Mouse (Mus musculus): Measurements from ENCODE around the gene Tcf20. TPM values are rescaled to one million over a fixed set of nuclear protein-coding genes. Genes with fewer than 3 reads are reported as not detected.
A peak's percentile ranks its signal among the peaks of the same experiment; 100 is the strongest.

Gene Tcf20
- total and polyA plus RNA-seq, 3 experiments = 27.0 to 47.2 (median 29.0) TPM

GRCm38 (mm10) chr15:82898740-82899675 is 88.7 kb downstream of the Tcf20 start:
- dilution Hi-C loops (cut with MboI; ENCODE audit: extremely low pct_ligation_motif_present, extremely low pct_unique_long_range_greater_than_20kb, low sequenced_read_pairs) = no loop called here
- peak overlapping the region; percentile 81 to 100 (median 97) for H3K4me3 ChIP-seq (replicated peaks in 1 of 3; ENCODE audit: low read depth in 2 of 3, low read length in 2 of 3, poor library complexity in 1 of 3)
- H3K4me1 ChIP-seq (ENCODE audit: control insufficient read depth in 1 of 2, insufficient read depth in 2 of 2) = peaks cover 5 to 72% of the 10 kb centered on the region in 2 experiments
- H3K4me2 ChIP-seq (ENCODE audit: insufficient read depth, low read depth, poor library complexity, severe bottlenecking) = peak overlapping the region; percentile 97
- peaks cover 39% of the 10 kb centered on the region for H3K79me2 ChIP-seq (replicated peaks; ENCODE audit: control insufficient read depth, extremely low read depth, insufficient read depth, poor library complexity, severe bottlenecking)
- no peaks in the 10 kb centered on the region for H3K27me3 ChIP-seq (replicated peaks)
- TF ChIP-seq USF2 (conservative IDR thresholded peaks at IDR 0.05; ENCODE audit: low read depth, low read length) (no peak), KAT2A (IDR thresholded peaks at IDR 0.05; ENCODE audit: insufficient replicate concordance, low read length) (no peak), SMC3 (IDR thresholded peaks at IDR 0.05; ENCODE audit: low read depth, low read length) (no peak), ZC3H11A (IDR thresholded peaks at IDR 0.05; ENCODE audit: low read depth, low read length) (no peak), NELFE (IDR thresholded peaks at IDR 0.05; ENCODE audit: low read depth, low read length) (no peak; the same call in 1 of the 2 replicates), NRF1 (IDR thresholded peaks at IDR 0.05; ENCODE audit: low read depth, low read length) (no peak), PAX5 (IDR thresholded peaks at IDR 0.05; ENCODE audit: low read length) (no peak), MEF2A (IDR thresholded peaks at IDR 0.05; ENCODE audit: borderline replicate concordance, low read depth, low read length) (no peak), SIN3A (IDR thresholded peaks at IDR 0.05; ENCODE audit: low read length) (0 out of 2 replicates have a peak, but pooled peaks have one; percentile 42), EP300 (IDR thresholded peaks at IDR 0.05; ENCODE audit: low read length) (no peak), RCOR1 (conservative IDR thresholded peaks at IDR 0.05; ENCODE audit: low read depth, low read length) (no peak), MAFK (IDR thresholded peaks at IDR 0.05; ENCODE audit: insufficient replicate concordance, low read length) (no peak), CHD2 (IDR thresholded peaks at IDR 0.05; ENCODE audit: low read length) (peak; percentile 37; the same call in 1 of the 2 replicates), MAX (IDR thresholded peaks at IDR 0.05; ENCODE audit: low read length) (peak; percentile 66), MYC (IDR thresholded peaks at IDR 0.05; ENCODE audit: low read depth, low read length) (no peak; the same call in 1 of the 2 replicates), MAZ (IDR thresholded peaks at IDR 0.05; ENCODE audit: low read depth, low read length) (no peak), JUN (IDR thresholded peaks at IDR 0.05; ENCODE audit: insufficient read depth, low read depth, low read length) (no peak), RAD21 (IDR thresholded peaks at IDR 0.05; ENCODE audit: low read depth, low read length) (no peak), BHLHE40 (IDR thresholded peaks at IDR 0.05; ENCODE audit: low read depth, low read length) (peak; percentile 20; the same call in 1 of the 2 replicates), TCF12 (IDR thresholded peaks at IDR 0.05; ENCODE audit: low read depth, low read length) (no peak), POLR2AphosphoS2 (IDR thresholded peaks at IDR 0.05; ENCODE audit: low read depth, low read length) (no peak), USF1 (IDR thresholded peaks at IDR 0.05; ENCODE audit: low read depth, low read length) (no peak), IRF4 (IDR thresholded peaks at IDR 0.05; ENCODE audit: low read depth, low read length) (peak; percentile 24; the same call in 1 of the 2 replicates), ZNF384 (IDR thresholded peaks at IDR 0.05; ENCODE audit: low read depth, low read length) (no peak), CTCF (conservative IDR thresholded peaks at IDR 0.05 in 1 of 2, IDR thresholded peaks at IDR 0.05 in 1 of 2; ENCODE audit: low read depth in 2 of 2, low read length in 2 of 2) (0 out of 4 replicates have a peak, but pooled peaks of 1 of the 2 experiments have one; percentile 10), HCFC1 (IDR thresholded peaks at IDR 0.05; ENCODE audit: low read depth, low read length) (no peak), MXI1 (IDR thresholded peaks at IDR 0.05; ENCODE audit: low read depth, low read length) (peak; percentile 71), ZKSCAN1 (IDR thresholded peaks at IDR 0.05; ENCODE audit: borderline replicate concordance, low read depth, low read length) (no peak), JUND (conservative IDR thresholded peaks at IDR 0.05; ENCODE audit: low read depth, low read length) (no peak), POLR2A (IDR thresholded peaks at IDR 0.05; ENCODE audit: low read depth, low read length) (peak; percentile 42; the same call in 1 of the 2 replicates), ZMIZ1 (IDR thresholded peaks at IDR 0.05; ENCODE audit: low read depth, low read length) (0 out of 2 replicates have a peak, but pooled peaks have one; percentile 33), TBP (conservative IDR thresholded peaks at IDR 0.05; ENCODE audit: low read depth, low read length) (no peak), UBTF (IDR thresholded peaks at IDR 0.05; ENCODE audit: low read depth, low read length) (peak; percentile 82), GABPA (IDR thresholded peaks at IDR 0.05; ENCODE audit: insufficient replicate concordance, low read depth, low read length) (no peak), E2F4 (IDR thresholded peaks at IDR 0.05; ENCODE audit: insufficient replicate concordance, low read depth, low read length) (no peak), ELF1 (IDR thresholded peaks at IDR 0.05; ENCODE audit: low read depth, low read length) (0 out of 2 replicates have a peak, but pooled peaks have one; percentile 43), ETS1 (conservative IDR thresholded peaks at IDR 0.05; ENCODE audit: low read depth, low read length) (no peak), CHD1 (IDR thresholded peaks at IDR 0.05; ENCODE audit: low read depth, low read length) (no peak)
- in situ Hi-C loops (cut with MboI; ENCODE audit: low pct_ligation_motif_present, low pct_unique_long_range_greater_than_20kb, low sequenced_read_pairs) = no loop called here
- H3K9me3 ChIP-seq (replicated peaks; ENCODE audit: low read length) = no peaks in the 10 kb centered on the region
- peak overlapping the region; percentile 97 for H3K9ac ChIP-seq (ENCODE audit: insufficient read depth, low read depth)
- H3K36me3 ChIP-seq (replicated peaks in 1 of 2; ENCODE audit: control insufficient read depth in 1 of 2, insufficient read depth in 1 of 2, low read length in 1 of 2) = peaks cover 0 to 15% of the 10 kb centered on the region in 2 experiments
- H3K27ac ChIP-seq (ENCODE audit: insufficient read depth, low read depth) = peak overlapping the region; percentile 80
- DNase-seq (ENCODE audit: extremely low read depth) = peak; percentile 45

All from CH12.LX (cell line).